Mouse (Mus musculus): ENCODE results near the gene Trim2.

Gene Trim2

GRCm38 (mm10) chr3:84284796-84285195 lies 21.9 kb downstream of the Trim2 start:
- DNase-seq: no peak

DNA sequence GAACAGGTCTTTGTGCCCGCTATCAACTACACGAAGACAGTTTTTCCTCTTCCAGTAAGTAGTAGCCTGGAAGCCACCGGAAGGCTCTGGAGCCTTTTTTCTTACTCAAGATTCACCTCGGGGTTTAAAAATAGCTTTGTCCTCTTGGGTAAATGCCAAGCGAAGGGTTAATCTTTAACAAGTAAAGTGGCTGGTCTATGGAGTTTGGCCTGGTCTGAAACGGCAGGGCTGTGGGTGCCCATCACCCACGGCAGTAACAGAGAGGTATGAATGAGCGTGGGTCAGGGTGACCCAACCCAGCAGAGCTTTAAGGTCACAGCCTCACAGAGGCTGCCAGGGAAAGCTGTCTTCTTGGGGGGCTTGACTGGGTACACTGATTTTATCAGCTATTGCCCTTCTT lies 23.2 kb downstream of the Trim2 start:
- DNase-seq: no peak

GRCm38 (mm10) chr3:84281936-84282371 lies 24.7 kb downstream of the Trim2 start:
- DNase-seq: no peak

DNA sequence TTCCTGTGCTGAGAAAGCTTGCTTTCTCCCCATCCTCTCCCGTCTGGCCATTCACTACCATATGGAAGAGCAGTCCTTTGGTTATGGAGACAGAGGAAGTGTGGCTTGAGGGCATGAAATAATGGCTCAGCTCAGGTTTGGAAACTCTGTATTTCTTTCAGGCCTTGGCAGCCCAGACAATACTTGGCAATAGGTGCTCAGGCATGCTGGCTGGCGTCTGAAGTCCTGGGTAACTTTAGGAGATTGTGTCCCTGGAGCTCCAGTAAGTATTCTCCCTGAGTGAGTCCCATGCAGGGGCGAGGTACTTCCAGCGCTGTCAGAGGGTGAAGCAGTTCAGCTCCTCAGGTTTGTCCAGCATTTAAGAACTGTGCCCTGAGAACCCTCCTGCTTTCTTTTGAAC lies 27.9 kb downstream of the Trim2 start:
- no peak for DNase-seq

- no peak for DNase-seq
These were observed 31.6 kb downstream of the Trim2 start for GRCm38 (mm10) chr3:84275124-84275523.

- no peak for DNase-seq
These were observed 34.2 kb downstream of the Trim2 start for GRCm38 (mm10) chr3:84272293-84273015.

GRCm38 (mm10) chr3:84271794-84272193 lies 34.9 kb downstream of the Trim2 start:
- DNase-seq: no peak

GRCm38 (mm10) chr3:84271058-84271457 lies 35.6 kb downstream of the Trim2 start:
- DNase-seq: no peak

GRCm38 (mm10) chr3:84270624-84270995 lies 36.1 kb downstream of the Trim2 start:
- DNase-seq: no peak

DNA sequence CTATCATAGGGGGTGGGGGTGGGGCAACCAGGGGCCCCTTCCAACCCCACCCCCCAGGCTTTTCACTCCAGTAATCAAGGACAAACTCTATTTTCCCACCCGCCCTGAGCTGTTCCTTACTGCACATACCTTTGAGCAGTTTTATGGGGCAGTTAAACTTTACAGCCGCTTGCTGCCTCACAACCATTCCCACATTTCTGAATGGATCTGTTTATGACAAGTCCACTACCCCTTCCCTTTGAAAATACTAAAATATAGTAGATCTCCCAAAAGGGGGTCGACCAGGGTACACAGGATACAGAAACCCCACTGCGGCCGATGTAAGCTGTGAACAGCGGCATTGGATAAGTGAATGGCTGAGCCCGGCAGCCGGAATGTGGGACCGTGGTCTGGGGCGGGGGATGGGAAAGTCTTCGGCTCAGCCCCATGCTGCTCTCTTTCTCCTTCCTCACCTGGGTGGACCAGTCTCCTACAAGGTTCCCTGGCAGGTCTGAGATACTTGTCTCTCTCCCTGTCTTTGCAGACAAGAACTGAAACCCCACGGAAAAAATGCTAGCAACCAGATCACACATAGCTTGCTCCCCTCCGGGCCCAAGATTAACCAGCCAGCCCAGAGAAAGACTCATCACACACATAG lies 36.6 kb downstream of the Trim2 start:
- DNase-seq: no peak

DNA sequence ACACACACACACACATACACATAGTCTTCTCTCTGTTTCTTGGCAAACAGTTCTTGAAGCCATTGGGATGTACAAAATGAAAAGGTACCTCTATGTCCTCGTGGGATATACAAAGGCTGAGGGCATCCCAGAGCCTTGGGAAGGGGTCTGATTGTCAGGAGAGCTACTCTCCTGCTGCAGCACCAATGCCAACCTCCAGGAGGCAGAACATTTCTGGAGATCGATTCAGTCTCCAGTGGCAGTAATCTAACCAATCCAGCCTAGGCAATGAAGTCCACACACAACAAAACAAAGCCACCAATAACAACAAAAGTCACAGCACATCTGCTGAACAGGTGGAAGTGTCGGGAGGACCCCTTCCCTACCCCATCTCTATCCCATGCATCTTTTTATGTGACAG lies 38.2 kb downstream of the Trim2 start:
- no peak for DNase-seq

DNA sequence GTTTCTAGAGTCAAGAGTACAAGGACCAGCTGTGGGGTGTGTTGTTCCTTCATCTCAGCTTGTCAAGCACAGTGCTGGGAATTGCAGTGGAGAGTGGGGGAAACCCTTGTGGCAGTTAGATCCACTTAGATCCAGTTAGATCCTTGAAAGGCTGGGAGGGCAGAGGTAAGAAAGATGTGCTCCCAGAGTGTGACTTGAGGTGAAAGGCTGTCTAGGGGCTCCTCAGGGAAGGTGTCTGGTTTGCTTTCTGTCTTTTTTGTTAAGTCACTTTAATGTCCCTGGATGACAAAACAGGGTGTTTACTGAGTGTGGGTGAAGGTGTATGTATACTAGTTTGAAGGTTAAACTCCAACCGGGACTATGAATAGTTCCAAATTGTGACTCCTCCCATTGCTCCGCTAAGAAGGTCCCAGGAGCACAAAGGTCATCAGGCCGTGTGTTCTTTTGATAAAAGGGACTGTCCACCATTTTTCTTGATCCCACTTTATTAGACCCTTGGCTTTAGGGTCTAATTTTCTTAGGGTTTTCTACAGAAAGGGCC lies 40.2 kb downstream of the Trim2 start:
- no peak for DNase-seq

GRCm38 (mm10) chr3:84265084-84265483 lies 41.6 kb downstream of the Trim2 start:
- no peak for DNase-seq

DNA sequence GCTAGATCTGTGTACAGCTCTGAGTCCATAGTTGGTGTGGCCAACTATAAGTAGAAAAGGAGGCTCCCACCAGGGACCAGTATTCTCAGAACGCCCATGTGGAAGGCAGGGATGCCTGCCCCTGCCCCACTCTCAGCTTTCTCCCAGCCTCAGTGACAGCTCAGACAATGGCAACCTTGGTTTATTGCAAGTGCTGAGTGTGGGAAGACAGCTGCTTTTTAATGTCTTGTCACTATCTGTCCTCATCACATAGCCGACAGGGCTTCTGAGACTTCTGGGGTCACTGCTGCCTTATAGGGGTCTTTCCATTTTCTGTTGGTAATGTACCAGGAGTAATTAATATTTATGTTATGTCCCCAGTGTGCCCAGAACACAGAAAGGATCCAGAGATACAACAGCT lies 42.3 kb downstream of the Trim2 start:
- no peak for DNase-seq

DNA sequence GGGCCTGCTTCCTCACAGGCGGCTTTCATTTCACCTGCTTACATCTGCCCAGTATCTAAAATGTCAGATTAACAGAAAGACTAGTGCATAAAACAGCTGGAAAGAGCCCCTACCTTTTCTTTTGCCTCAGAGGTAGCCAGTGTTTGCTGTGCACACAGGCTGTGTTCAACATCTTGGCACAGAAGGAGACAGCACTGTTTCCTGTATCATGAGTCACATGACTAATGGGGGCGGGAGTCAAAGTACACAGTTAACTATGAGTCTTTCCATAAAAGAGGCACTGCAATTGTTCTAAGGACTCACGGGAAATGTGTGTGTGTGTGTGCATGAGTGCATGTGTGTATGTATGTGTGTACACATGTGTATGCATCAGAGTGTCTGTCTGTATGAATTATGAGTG lies 43.9 kb downstream of the Trim2 start:
- DNase-seq: no peak

DNA sequence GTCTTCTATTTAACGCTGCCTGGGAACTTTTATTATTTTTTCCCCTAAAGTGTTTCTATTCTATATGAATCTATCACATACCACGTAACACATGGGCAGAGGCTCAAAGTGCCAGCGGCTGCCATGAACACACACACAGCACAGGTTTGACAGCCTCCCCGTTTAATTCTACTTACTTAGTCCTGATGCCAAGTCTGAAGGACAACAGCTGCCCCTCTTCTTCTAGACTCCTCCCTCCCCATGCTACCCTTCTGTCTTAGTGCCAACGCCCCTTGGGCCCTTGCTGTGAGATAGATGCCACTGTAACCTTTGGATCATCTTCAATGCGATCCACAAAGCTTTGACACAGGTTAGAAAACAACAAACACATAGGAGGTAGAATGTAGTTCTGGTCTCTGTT lies 44.8 kb downstream of the Trim2 start:
- no peak for DNase-seq

- no peak for DNase-seq
These were observed 45.8 kb downstream of the Trim2 start for GRCm38 (mm10) chr3:84260837-84261236.

DNA sequence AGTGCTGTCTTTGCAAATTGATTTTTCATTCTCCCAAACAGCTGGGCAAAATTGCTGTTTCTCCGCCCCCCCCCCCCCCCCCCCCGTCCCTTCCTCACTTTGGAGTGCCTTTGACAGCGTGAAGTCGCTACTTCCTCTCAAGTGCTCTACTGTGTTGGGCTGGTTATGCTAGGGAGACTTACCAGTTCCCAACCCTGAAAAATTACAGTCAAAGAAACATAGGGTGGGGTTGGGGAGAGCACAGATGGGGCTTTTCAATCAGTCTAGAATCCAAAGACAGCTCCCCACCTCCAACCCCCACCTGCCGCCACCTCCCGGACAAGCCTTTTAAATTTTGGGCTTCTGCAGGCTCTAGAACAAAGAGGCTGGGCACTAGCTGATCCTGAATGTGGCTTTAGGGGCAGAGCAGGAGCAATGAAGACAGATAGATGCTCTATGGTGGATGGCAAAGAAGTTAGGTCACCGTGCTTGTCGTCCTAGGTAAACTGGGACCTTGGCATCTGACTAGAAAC lies 46.6 kb downstream of the Trim2 start:
- peak; percentile 25 to 27 for DNase-seq

GRCm38 (mm10) chr3:84259281-84260023 lies 47.2 kb downstream of the Trim2 start:
- DNase-seq: peak; percentile 56 to 61

DNA sequence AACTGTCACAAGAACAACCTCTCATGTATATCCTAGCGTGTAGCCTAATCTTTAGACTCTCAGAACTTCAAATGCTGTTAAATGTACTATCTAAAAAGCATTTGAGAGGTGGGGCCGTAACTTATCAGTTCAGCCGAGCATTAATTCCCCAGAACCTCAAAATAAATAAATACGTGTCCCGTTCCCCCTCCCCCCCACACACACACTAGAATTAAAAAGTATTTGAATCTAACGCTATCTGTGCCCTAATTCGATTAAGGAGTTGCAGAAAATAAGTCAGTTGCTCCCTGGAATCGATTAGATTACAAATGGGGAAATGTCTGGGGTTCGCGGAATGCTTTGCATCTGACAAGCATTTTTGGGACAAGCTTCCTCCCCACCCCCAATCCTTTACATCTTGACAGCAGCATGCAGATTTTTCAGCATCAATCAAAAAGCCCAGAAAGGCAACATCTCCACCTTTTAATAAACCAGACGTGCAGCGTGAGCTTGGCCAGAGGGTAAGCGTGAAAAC lies 48.1 kb downstream of the Trim2 start:
- DNase-seq: no peak

GRCm38 (mm10) chr3:84257989-84258517 lies 48.6 kb downstream of the Trim2 start:
- no peak for DNase-seq

DNA sequence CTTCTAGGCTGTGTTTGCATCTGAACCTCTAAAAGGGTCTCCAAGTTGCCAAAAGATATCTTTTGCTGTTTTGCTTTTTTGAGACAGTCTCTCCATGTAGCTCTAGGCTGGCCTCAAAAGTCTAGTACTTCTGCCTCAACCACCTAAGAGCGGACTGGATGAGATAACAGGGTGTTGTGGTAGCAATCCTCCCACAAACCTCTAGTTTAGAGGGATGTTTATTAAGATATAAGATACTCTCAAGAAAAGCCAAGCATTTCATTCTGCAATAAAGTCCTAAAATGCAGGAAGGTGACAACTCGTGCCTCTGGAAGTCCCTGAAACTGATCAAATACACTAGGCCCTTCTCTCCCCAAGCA lies 52.2 kb downstream of the Trim2 start:
- no peak for DNase-seq
